Mouse (Mus musculus) cortical plate, adult 2 months (tissue): ENCODE data around the gene Cotl1.

Experiments used
- CTCF ChIP-seq: fragments of 200-500 bp; IDR thresholded peaks from 2 replicates; pipeline ENCODE4 v1.5.1; 2011; ENCODE audit warnings: mild to moderate bottlenecking, control low read depth, low read length; ENCODE audit not compliant: insufficient read depth; ENCODE audit errors: extremely low read depth
- POLR2A ChIP-seq: fragments of 200-500 bp; IDR thresholded peaks from 2 replicates; pipeline ENCODE4 v1.6.1; 2011; ENCODE audit warnings: mild to moderate bottlenecking, low read length, control low read depth; ENCODE audit not compliant: insufficient read depth; ENCODE audit errors: extremely low read depth

- TF ChIP-seq POLR2A: no peak
- TF ChIP-seq CTCF: no peak
Observed at GRCm38 (mm10) chr8:119784676-119785075, 55.7 kb downstream of the Cotl1 start.
